Mouse (Mus musculus): ENCODE data around the gene Fbh1. TPM values are rescaled to one million over a fixed set of nuclear protein-coding genes. Genes with fewer than 3 reads are reported as not detected.

Fbh1 gene
- total and polyA plus RNA-seq, 2 experiments from 2014 or later: 85.1 to 85.7 TPM

GRCm38 (mm10) chr2:11776415-11776814, 967 bp downstream of the Fbh1 start:
- no peaks in the 10 kb centered on the region for H3K27me3 ChIP-seq (ENCODE audit: insufficient read depth, low read length)
- H3K9ac ChIP-seq (replicated peaks; ENCODE audit: low read length): peak overlapping the region; percentile 79
- H3K4me3 ChIP-seq (ENCODE audit: low read length): peak overlapping the region; percentile 86
- ATAC-seq (no peak), DNase-seq (ENCODE audit: low spot score) (no peak)
- H3K9me3 ChIP-seq (ENCODE audit: low read length): no peaks in the 10 kb centered on the region
- peaks cover 2% of the 10 kb centered on the region; the same call in 1 of the 2 replicates for H3K36me3 ChIP-seq (ENCODE audit: insufficient read depth, low read length)
- H3K4me1 ChIP-seq (ENCODE audit: insufficient read depth, low read length): peaks cover 20% of the 10 kb centered on the region
- 51% methylated on average over 8 of the region's 8 CpGs for WGBS
- no peak for TF ChIP-seq CTCF (IDR thresholded peaks at IDR 0.05; ENCODE audit: low read depth)
- peak overlapping the region; percentile 79 for H3K4me2 ChIP-seq (ENCODE audit: low read depth, low read length)
- H3K27ac ChIP-seq: peak overlapping the region; percentile 99; the same call in 1 of the 2 replicates

- Histone ChIP-seq H3K9me3 (ENCODE audit: low read length) (no peaks in the 10 kb centered on the region), H3K36me3 (ENCODE audit: insufficient read depth, low read length) (no peaks in the 10 kb centered on the region; the same call in 1 of the 2 replicates), H3K27me3 (ENCODE audit: insufficient read depth, low read length) (no peaks in the 10 kb centered on the region), H3K4me3 (ENCODE audit: low read length) (no peak overlapping the region), H3K9ac (replicated peaks; ENCODE audit: low read length) (no peak overlapping the region), H3K4me2 (ENCODE audit: low read depth, low read length) (no peak overlapping the region), H3K27ac (no peak overlapping the region), H3K4me1 (ENCODE audit: insufficient read depth, low read length) (peaks cover 20% of the 10 kb centered on the region)
- ATAC-seq (no peak), DNase-seq (ENCODE audit: low spot score) (no peak)
- WGBS: 61% methylated on average over 5 of the region's 5 CpGs
- TF ChIP-seq CTCF (IDR thresholded peaks at IDR 0.05; ENCODE audit: low read depth): no peak
Measured at GRCm38 (mm10) chr2:11775121-11775520, 2.3 kb downstream of the Fbh1 start.

- ATAC-seq (no peak), DNase-seq (ENCODE audit: low spot score) (no peak)
- Histone ChIP-seq H3K9ac (replicated peaks; ENCODE audit: low read length) (no peak overlapping the region), H3K27me3 (ENCODE audit: insufficient read depth, low read length) (no peaks in the 10 kb centered on the region), H3K36me3 (ENCODE audit: insufficient read depth, low read length) (peaks cover 3% of the 10 kb centered on the region; the same call in 1 of the 2 replicates), H3K9me3 (ENCODE audit: low read length) (no peaks in the 10 kb centered on the region), H3K4me2 (ENCODE audit: low read depth, low read length) (no peak overlapping the region), H3K4me3 (ENCODE audit: low read length) (no peak overlapping the region), H3K27ac (no peak overlapping the region), H3K4me1 (ENCODE audit: insufficient read depth, low read length) (peaks cover 13% of the 10 kb centered on the region)
- TF ChIP-seq CTCF (IDR thresholded peaks at IDR 0.05; ENCODE audit: low read depth): no peak
- WGBS: 90% methylated on average over 10 of the region's 10 CpGs
Measured at GRCm38 (mm10) chr2:11774426-11774825, 3.0 kb downstream of the Fbh1 start.

GRCm38 (mm10) chr2:11772401-11772800, 5.0 kb downstream of the Fbh1 start:
- WGBS: 82% methylated on average over 4 of the region's 4 CpGs
- Histone ChIP-seq H3K9ac (replicated peaks; ENCODE audit: low read length) (no peak overlapping the region), H3K36me3 (ENCODE audit: insufficient read depth, low read length) (peaks cover 14% of the 10 kb centered on the region), H3K27ac (no peak overlapping the region), H3K4me1 (ENCODE audit: insufficient read depth, low read length) (0 out of 2 replicates have a peak, but pooled peaks cover 9% of the 10 kb centered on the region), H3K4me3 (ENCODE audit: low read length) (no peak overlapping the region), H3K9me3 (ENCODE audit: low read length) (no peaks in the 10 kb centered on the region), H3K4me2 (ENCODE audit: low read depth, low read length) (no peak overlapping the region), H3K27me3 (ENCODE audit: insufficient read depth, low read length) (no peaks in the 10 kb centered on the region)
- no peak for TF ChIP-seq CTCF (IDR thresholded peaks at IDR 0.05; ENCODE audit: low read depth)
- DNase-seq (ENCODE audit: low spot score): no peak
- ATAC-seq: no peak

- Histone ChIP-seq H3K4me1 (ENCODE audit: insufficient read depth, low read length) (0 out of 2 replicates have a peak, but pooled peaks cover 9% of the 10 kb centered on the region), H3K27me3 (ENCODE audit: insufficient read depth, low read length) (no peaks in the 10 kb centered on the region), H3K9ac (replicated peaks; ENCODE audit: low read length) (no peak overlapping the region), H3K9me3 (ENCODE audit: low read length) (no peaks in the 10 kb centered on the region), H3K27ac (no peak overlapping the region), H3K4me2 (ENCODE audit: low read depth, low read length) (no peak overlapping the region), H3K4me3 (ENCODE audit: low read length) (no peak overlapping the region), H3K36me3 (ENCODE audit: insufficient read depth, low read length) (peaks cover 20% of the 10 kb centered on the region)
- no peak for TF ChIP-seq CTCF (IDR thresholded peaks at IDR 0.05; ENCODE audit: low read depth)
- no peak for DNase-seq (ENCODE audit: low spot score)
- no peak for ATAC-seq
- WGBS: 90% methylated on average over 4 of the region's 4 CpGs
Measured at GRCm38 (mm10) chr2:11771701-11772100, 5.7 kb downstream of the Fbh1 start.

GRCm38 (mm10) chr2:11767161-11767545, 10.2 kb downstream of the Fbh1 start:
- H3K36me3 ChIP-seq (ENCODE audit: insufficient read depth, low read length): peaks cover 57% of the 10 kb centered on the region
- no peak overlapping the region for H3K4me2 ChIP-seq (ENCODE audit: low read depth, low read length)
- no peak overlapping the region for H3K9ac ChIP-seq (replicated peaks; ENCODE audit: low read length)
- 74% methylated on average over 10 of the region's 10 CpGs for WGBS
- peak; percentile 25 for DNase-seq (ENCODE audit: low spot score)
- no peak for TF ChIP-seq CTCF (IDR thresholded peaks at IDR 0.05; ENCODE audit: low read depth)
- H3K27me3 ChIP-seq (ENCODE audit: insufficient read depth, low read length): no peaks in the 10 kb centered on the region
- no peak overlapping the region; the same call in 1 of the 2 replicates for H3K27ac ChIP-seq
- H3K4me3 ChIP-seq (ENCODE audit: low read length): no peak overlapping the region
- H3K4me1 ChIP-seq (ENCODE audit: insufficient read depth, low read length): no peaks in the 10 kb centered on the region
- peak; percentile 53 for ATAC-seq
- no peaks in the 10 kb centered on the region for H3K9me3 ChIP-seq (ENCODE audit: low read length)

- H3K9me3 ChIP-seq (ENCODE audit: low read length): no peaks in the 10 kb centered on the region
- no peak overlapping the region for H3K9ac ChIP-seq (replicated peaks; ENCODE audit: low read length)
- peaks cover 62% of the 10 kb centered on the region for H3K36me3 ChIP-seq (ENCODE audit: insufficient read depth, low read length)
- no peak for TF ChIP-seq CTCF (IDR thresholded peaks at IDR 0.05; ENCODE audit: low read depth)
- ATAC-seq (peak; percentile 8), DNase-seq (ENCODE audit: low spot score) (no peak)
- no peak overlapping the region; the same call in 1 of the 2 replicates for H3K27ac ChIP-seq
- H3K4me1 ChIP-seq (ENCODE audit: insufficient read depth, low read length): no peaks in the 10 kb centered on the region
- H3K4me2 ChIP-seq (ENCODE audit: low read depth, low read length): no peak overlapping the region
- WGBS: 70% methylated on average over 5 of the region's 5 CpGs
- no peaks in the 10 kb centered on the region for H3K27me3 ChIP-seq (ENCODE audit: insufficient read depth, low read length)
- no peak overlapping the region for H3K4me3 ChIP-seq (ENCODE audit: low read length)
Measured at GRCm38 (mm10) chr2:11766485-11767160, 10.8 kb downstream of the Fbh1 start.
